Mouse (Mus musculus) gastrocnemius, postnatal 14 days (tissue): ENCODE results near the gene Pgam5. TPM values are rescaled to one million over a fixed set of nuclear protein-coding genes. Genes with fewer than 3 reads are reported as not detected.

Experiments used
- DNase-seq: peaks from one replicate; pipeline ENCODE4 v3.0.0; 2021; ENCODE audit warnings: mixed read lengths
- intact Hi-C: fragments of 180-260 bp; cut with DNase I; formaldehyde crosslinking; loops from one replicate; pipeline ENCODE4 v1.15.1; 2025; ENCODE audit warnings: low total_unique reads
- long read RNA-seq, 2 experiments: library from polyadenylated mRNA; stranded (forward); transcript quantifications; one replicate each; pipeline ENCODE4 v2.0.0; 2021
- total RNA-seq, 2 experiments: library from RNA; stranded (reverse); gene quantifications; 2 replicates each; pipeline ENCODE4 v1.2.3; 2021

The Pgam5 gene
- 10 to 100 TPM; 20.5 to 23.7 TPM for total RNA-seq
- long read RNA-seq, experiment 1, transcript Pgam5-202 (6 exons, 2,098 nt) = minor isoform, 12 of 33 reads
- long read RNA-seq, experiment 1, transcript Pgam5-201 (6 exons, 2,044 nt) = major isoform, 16 of 33 reads
- long read RNA-seq, experiment 1, partial matches to known transcripts = 1 of 33 reads
- long read RNA-seq, experiment 1, other reads (novel, unspliced or antisense) = 4 of 33 reads
- long read RNA-seq, experiment 2, transcript Pgam5-201 (6 exons, 2,044 nt) = major isoform, 26 of 50 reads
- long read RNA-seq, experiment 2, transcript Pgam5-202 (6 exons, 2,098 nt) = minor isoform, 23 of 50 reads
- long read RNA-seq, experiment 2, partial matches to known transcripts = 1 of 50 reads
- long read RNA-seq, experiment 2, other reads (novel, unspliced or antisense) = 0 of 50 reads

- peak; percentile 95 for DNase-seq
- intact Hi-C loops = no loop called here
Observed at GRCm38 (mm10) chr5:110269141-110270101, at the start of gene Pgam5. TSS of gene Pgam5 (minus strand) at chr5:110269913.

DNA sequence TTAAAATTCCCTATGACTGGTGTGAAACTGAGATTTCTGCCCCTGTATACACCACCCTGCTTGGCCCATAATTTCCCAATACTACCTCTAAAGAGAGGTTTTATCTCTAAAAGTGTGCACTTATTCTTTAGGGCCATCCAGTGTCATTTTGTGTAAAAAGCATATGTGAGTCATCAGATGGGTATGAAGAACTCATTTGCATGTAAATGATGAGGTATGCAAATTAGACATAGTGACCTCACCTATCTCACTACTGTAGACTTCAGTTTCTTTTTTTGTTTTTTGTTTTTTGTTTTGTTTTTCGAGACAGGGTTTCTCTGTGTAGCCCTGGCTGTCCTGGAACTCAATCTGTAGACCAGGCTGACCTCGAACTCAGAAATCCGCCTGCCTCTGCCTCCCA is 43.4 kb upstream of the Pgam5 start:
- no peak for DNase-seq
- intact Hi-C loops = no loop called here

- intact Hi-C loops = no loop called here
Observed at GRCm38 (mm10) chr5:110308861-110309260, 39.1 kb upstream of the Pgam5 start.

DNA sequence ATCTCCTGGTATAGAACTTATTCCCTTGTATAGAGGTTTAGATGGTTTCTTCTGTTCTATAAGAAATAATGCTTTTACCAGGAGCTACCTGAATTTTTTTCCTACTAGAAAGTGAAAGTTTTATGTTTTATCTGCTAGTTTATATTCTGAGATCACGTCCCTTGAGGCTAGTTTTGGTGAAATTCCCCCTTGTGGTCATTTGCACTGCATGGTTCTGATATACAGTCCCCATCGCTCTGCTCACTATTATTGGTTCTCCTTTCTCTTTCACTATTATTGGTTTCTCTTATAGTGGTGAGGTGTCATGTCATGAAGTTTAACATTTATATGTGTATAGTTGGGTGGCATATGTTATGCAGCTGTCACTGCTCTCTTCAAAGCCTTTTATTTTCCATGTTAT is 30.9 kb upstream of the Pgam5 start:
- intact Hi-C loops = no loop called here
- no peak for DNase-seq

More at GRCm38 (mm10) chr5:110308861-110309260, 39.1 kb upstream of the Pgam5 start:
- no peak for DNase-seq

GRCm38 (mm10) chr5:110296637-110297036 is 26.9 kb upstream of the Pgam5 start:
- intact Hi-C loops = no loop called here
- DNase-seq = no peak

DNA sequence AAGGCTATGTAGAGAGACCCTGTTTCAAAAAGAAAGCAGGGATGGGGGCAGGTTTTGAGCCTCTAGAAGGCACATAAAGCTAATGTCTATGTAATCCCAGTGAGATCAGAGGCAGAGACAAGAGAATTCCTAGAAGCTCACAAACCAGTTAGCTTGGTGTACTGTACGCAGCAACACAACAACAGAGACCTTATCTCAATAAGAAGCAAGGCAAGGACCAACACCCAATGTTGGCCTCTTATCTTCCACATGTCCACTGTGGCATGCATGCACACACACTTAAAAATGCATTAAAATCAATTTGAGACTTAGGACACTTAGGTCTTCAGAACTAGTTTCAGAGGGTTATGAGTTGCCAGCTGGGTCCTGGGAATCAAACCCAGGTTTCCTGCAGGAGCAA is 21.9 kb upstream of the Pgam5 start:
- intact Hi-C loops = no loop called here
- DNase-seq = no peak

- no peak for DNase-seq
- intact Hi-C loops = no loop called here
Observed at GRCm38 (mm10) chr5:110287084-110287475, 17.4 kb upstream of the Pgam5 start.

DNA sequence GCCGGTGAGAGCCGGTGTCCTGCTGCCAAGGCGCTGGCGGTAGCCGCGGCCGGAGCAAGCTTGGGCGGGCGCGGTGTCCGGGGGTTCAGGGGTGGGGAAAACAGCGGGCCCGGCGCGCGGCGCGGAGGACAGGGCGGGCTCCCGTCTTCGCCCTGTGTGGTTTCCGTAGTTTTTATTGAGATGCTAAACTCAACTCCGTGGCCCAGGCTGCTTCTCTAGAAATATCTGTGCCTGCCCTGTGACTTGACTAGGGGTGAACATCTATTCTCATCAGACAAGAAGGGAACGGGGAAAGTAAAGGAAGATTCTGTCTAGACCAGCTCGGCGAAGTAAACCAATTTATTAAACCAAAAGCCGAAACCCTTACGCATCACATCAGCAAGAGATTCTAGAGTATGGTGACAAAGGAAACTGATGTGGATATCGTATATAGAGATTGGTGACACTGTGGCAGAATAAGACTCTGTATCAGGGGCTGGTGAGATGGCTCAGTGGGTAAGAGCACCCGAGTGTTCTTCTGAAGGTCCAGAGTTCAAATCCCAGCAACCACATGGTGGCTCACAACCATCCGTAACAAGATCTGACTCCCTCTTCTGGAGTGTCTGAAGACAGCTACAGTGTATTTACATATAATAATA is 16.9 kb upstream of the Pgam5 start:
- intact Hi-C loops = no loop called here
- no peak for DNase-seq

DNA sequence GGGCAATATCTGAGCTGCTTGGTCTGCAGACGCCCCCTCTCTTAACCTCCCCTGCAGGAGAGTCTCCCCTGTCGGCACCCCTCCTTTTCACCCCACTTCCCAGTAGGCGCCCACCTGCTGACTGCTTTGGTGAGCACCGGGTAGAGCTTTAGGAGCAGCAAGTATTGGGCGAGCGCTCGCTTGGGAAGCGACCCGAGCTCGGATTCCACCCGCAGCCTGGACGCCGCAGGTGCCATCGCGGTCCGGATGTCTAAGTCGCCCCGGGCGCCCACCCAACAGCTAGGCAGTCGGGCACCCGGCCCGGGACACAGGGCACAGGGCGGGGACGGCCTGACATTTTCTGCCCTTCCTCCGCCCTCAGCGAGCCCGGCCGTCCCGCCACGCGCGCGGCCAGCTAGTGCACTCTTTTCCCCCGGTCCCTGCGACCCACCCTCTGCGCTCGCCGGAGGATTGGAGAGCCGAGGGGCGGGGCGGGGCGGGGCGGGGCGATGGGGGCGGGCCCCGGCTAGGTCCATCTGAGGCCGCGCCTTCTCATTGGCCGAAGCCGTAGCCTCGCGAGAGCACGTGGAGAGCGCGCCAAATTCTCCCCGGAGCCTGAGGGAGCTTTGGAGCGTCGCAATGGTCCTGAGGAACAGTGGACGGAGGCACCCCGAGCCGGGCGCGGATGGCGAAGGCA is 16.2 kb upstream of the Pgam5 start, which contains the start of the genes Pxmp2 and Pole:
Gene Pxmp2, minus strand, starts transcription at position 417 of the 676 bp plus-strand sequence.
Gene Pole, plus strand, starts transcription at position 537 of the 676 bp plus-strand sequence.
- peak; percentile 92 for DNase-seq
- intact Hi-C loops = no loop called here

DNA sequence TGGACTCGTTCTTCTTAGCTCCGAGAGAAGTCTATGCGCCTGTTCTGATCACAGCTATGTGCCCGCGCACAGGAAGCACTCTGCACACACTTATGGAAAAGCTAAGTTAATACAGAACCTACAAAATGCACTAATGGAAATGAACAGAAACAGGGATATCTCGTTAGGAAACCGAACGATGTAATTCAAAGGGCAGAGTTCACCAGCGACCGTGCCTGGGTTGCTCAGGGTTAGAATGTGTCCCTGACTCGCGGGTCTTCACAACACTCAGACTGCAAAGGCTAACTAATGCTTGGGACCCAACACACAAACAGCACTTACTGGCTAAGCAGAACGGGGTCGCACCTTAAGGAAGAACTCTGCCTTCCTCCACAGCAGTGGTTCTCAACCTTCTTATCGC is 15.4 kb upstream of the Pgam5 start:
- no peak for DNase-seq
- intact Hi-C loops = no loop called here

- intact Hi-C loops = no loop called here
Observed at GRCm38 (mm10) chr5:110284536-110284935, 14.8 kb upstream of the Pgam5 start.

DNA sequence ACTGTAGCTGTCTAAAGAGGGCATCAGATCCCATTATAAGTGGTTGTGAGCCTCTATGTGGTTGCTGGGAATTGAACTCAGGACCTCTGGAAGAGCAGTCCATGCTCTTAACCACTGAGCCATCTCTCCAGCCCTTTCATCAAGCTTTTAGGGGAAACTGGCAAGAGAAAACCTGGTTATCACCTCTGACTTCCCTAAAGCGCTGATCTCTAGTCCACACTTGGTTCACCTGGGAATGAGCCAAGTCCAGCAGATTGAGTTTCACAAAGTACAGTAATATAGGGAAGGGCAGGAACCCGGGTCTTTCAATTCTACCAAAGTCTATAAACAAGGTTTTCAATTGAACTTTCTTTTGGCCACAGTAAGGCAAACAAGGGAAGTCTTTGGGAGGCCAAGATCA is 12.3 kb upstream of the Pgam5 start:
- intact Hi-C loops = no loop called here
- DNase-seq = no peak

More at GRCm38 (mm10) chr5:110284536-110284935, 14.8 kb upstream of the Pgam5 start:
- peak; percentile 67 for DNase-seq

DNA sequence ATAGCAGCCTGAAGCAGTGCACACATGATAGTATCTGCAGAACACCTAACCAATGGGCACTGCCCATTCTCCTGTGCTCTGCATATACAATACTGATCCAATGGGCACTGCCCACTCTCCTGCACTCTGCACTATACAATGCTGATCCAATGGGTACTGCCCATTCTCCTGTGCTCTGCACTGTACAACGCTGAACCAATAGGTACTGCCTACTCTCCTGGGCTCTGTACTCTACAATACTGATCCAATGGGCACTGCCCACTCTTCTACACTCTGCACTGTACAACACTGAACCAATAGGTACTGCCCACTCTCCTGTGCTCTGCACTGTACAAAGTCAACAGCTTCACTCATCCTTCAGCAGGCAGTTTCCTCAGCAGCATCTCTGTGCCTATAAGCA is 7.2 kb upstream of the Pgam5 start:
- intact Hi-C loops = no loop called here
- DNase-seq = no peak

DNA sequence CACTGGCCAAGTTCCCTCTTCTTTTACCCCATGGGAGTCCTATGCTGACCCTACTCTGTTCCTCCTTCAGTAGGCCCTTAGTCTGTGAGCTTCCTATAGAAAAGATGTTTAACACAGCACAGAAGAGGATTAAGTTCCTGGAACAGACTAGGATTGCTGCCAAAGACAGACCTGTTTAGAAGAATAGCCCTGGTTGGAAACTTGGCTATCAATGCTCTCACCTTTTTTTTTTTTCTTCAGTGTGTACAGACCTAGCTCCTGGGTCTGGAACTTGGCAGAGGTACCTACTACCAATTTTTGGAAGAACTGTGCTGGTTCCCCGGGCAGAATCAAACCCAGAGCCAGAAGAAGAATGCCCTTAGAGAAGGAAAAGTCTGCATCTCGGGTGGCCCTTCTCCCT is 6.7 kb upstream of the Pgam5 start:
- intact Hi-C loops = no loop called here
- DNase-seq = no peak

- intact Hi-C loops = no loop called here
- no peak for DNase-seq
Observed at GRCm38 (mm10) chr5:110274846-110275245, 5.1 kb upstream of the Pgam5 start.

GRCm38 (mm10) chr5:110274147-110274546 is 4.4 kb upstream of the Pgam5 start:
- intact Hi-C loops = no loop called here
- DNase-seq = no peak

DNA sequence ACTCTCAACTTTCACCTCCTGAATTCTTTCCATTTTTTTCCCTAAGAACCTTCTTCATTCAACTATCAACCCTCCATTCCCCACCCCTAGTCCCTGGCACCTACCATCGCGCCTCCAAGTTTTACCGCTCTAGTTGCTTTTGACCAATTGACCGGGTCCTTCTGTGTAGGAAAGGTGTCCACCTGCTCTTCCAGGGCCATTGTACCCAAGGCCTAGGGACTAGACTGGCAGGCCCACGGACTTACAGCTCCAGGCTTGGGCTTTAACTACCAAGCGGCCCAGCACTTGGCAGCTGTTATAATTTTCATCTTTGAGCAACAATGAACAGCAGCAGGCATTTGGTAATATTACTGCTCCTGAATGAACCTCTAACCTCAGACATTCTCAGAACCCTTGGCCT is 529 bp upstream of the Pgam5 start:
- no peak for DNase-seq
- intact Hi-C loops = no loop called here

GRCm38 (mm10) chr5:110266941-110267340 is 2.8 kb downstream of the Pgam5 start:
- intact Hi-C loops = no loop called here

DNA sequence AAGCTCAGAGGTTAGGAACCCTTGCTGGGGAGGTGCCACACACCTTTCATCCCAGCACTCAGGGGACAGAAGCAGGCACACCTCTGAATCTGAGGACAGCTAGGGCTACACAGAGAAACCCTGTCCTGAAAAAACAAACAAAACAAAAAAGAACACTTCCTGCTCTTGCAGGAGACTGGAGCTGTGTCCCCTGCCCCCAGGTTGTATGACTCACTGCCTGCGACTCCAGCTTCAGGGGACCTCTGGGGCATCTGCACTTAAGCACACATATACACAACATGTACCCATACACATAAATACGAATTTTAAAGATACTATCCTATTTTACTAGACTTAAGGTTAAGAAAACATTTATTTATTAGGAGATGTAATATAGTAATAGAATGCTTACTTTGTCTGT is 25.6 kb downstream of the Pgam5 start:
- DNase-seq = no peak
- intact Hi-C loops = no loop called here

More at GRCm38 (mm10) chr5:110266941-110267340, 2.8 kb downstream of the Pgam5 start:
- no peak for DNase-seq
